Mouse (Mus musculus) T-helper 1 cell (primary cell): ENCODE measurements around the gene Tmem30b.

Experiments used
- in situ Hi-C: fragments of 300-600 bp; cut with MboI, MseI; formaldehyde crosslinking; loops from one replicate; pipeline ENCODE4 v1.15.1; 2025; ENCODE audit warnings: high pct_unique_total_duplicates

Tmem30b gene

DNA sequence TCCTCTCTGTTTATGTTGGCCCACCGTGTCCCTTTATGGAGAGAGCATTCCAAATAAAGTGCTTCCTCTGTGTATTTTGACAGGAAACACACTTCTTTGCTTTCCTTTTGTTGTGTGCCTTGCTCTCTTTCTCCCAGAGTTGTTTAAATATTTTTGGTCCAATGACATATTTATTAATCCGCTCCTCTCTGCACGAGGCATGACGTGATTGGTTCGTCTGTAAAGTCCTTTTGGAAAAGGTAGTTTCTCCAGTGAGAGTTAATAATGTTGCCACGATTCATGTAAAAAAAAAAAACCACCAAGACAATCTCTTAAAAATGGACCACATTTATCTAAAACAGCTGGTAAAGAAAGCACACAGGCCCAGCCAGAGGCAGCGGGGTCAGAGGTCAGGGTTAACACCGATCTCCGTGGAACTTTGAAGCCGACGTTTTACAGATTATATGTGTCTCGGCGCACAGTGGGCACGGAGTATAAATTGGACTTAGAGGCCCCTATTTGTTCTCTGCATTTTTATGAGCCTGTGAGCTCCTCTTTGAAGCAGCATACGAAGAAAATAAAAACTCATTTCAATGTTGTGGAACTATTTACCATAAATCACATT is 24.9 kb downstream of the Tmem30b start:
- in situ Hi-C loops: no loop called here

DNA sequence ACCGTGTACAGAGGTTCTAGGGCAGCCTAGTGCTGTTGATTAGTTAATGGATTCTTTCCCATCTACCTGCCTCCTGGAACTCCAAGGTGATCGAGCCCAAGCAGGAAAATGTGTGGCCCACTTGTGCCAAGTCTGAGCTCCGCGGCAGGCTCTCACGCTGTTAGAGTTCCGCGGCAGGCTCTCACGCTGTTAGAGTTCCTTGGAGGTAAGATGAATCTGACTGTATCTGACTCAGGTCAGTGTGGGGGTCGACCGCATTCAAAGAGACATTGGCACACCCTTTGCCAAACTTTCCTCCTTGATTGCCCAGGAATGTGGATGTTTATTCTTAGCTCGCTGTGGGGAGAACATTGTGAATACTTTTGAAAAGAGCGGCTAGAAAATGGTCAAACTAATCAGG is 28.4 kb downstream of the Tmem30b start:
- in situ Hi-C loops: loop anchor here (5.0 kb wide), 2 partner anchors 65 to 505 kb away; no protein-coding TSS in a partner anchor

DNA sequence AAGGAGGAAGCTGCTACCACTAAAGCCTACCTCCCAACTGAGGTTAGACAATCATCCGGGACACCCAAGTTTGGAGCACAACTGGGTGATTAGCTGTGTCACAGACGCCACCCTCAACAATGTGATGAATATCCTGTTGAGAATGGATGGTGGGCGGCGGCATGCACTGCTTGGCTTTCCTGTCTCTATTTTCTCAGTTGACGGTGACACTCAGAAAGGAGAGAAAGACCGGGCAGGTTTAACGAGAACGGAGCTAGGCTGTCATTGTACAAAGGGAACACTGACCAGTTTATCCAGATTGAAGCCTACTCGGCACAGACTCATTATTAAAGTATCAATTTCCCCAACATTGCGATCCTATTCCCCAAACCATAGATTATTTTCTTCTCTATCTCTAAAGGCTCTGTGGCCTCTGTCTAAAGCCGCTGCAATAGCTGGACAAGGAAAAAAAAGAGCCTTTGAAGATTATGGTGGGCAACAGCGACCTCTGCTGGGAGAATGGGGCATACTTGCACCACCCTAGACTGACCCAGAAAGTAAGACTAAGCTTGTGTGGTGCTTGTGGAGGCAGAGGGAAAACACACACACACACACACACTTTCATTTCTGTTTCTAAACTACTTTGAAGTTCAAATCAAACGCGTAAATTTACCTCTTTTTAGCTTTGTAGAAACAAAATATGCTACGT is 29.0 kb downstream of the Tmem30b start:
- in situ Hi-C loops: loop anchor here (5.0 kb wide), 2 partner anchors 65 to 505 kb away; no protein-coding TSS in a partner anchor

DNA sequence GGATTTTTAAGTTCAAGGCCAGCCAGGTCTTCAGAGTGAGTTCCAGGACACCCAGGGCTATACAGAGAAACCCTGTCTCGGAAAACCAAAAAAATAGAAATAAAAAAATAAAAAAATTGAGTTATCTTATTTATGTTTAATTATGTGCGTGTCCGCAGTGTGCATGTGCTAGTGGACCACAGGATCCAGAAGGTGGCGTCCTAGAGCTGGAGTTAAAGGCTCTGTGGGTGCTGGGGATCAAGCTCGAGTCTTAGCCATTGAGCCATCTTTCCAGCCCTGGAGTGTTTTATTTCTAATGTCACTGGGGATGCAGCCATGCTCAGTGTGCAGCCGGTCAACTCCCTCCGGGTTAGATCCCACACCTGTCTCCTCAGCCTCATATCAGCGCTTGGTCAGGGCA is 29.7 kb downstream of the Tmem30b start:
- in situ Hi-C loops: loop anchor here (5.0 kb wide), 2 partner anchors 64 to 504 kb away; no protein-coding TSS in a partner anchor

DNA sequence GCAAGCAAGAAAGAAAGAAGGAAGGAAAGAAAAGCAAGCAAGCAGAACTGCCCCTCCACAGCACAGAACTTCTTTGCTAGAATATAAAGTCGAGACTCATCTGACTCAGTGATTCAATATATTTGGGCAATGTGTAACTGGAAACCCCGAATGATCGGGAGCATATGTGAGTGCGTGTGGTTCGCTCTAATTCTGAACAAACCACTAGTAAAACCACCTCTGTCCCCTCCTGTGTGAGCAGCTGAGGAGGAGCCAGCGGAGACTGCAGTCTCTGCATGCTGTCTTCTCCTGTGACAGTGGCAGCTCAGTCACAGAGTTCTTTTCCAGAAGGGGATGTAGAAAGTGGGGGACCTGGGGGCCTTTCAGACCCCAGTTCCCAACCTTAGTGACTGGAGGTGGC is 31.5 kb downstream of the Tmem30b start:
- in situ Hi-C loops: loop anchor here (5.0 kb wide), 2 partner anchors 62 to 502 kb away; no protein-coding TSS in a partner anchor

DNA sequence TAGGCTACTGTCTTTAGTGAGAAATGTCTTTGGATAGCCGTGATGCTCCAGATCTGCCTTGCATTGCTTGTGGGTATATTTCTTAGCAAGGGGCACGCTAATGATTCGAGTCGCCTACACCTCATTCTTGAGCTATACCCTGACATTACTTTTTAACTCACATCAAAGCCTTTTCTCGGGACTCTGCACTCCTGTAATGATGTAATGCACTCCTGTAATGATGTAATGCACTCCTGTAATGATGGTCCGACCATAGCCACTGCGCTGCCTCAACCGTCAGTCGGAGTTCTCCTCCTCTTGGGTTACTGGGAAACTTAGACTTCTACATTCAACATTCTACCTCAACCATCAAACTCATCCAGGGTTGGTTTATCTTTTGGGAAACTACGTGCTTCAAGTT is 32.2 kb downstream of the Tmem30b start:
- in situ Hi-C loops: no loop called here

DNA sequence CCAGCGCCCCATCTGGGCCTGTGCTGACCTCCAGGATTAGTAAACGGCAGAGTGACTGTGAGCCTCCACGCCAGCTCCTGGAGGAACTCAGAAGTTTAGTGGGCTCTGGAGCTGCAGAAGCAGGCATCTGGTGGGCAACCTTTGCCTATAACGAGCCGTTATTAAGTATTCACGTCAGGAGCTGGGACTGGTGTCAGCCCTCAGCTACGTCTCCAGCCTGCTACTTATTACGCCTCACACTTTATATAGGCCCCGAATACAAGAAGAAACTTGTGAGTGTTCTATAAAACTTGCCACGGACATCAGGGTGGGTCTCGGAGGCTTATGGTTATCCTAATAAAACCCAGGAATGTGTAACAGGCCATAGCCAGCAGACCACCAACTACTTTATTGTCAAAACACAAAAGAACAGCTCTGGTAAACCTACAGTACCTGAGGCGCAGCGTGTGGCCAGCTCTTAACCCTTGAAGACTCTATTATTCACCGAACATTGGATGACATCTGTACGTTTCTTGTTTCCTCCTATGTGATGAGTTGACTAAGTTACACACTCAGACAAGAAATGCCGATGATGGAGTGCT is 34.6 kb downstream of the Tmem30b start:
- in situ Hi-C loops: no loop called here

DNA sequence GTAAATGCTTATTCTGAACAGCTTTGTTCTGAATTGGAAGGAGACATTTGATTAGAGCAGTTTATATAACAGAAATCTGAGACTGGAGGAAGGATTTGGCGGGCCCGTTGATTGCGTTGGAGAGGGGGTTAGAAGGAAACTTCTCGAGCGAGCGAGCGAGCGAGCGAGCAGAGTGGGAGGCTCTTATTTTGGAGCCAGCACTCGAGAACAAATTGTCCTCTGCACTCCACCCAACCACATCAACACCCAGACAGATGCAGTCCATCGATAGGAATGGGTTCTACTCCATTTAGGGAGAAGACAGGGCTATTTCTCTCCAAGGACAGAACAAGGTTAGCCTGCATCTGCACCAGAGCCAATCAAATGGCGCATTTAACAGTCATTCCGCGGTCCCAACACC is 39.1 kb downstream of the Tmem30b start:
- in situ Hi-C loops: loop anchor here (10.0 kb wide), 2 partner anchors 672 to 978 kb away; no protein-coding TSS in a partner anchor

DNA sequence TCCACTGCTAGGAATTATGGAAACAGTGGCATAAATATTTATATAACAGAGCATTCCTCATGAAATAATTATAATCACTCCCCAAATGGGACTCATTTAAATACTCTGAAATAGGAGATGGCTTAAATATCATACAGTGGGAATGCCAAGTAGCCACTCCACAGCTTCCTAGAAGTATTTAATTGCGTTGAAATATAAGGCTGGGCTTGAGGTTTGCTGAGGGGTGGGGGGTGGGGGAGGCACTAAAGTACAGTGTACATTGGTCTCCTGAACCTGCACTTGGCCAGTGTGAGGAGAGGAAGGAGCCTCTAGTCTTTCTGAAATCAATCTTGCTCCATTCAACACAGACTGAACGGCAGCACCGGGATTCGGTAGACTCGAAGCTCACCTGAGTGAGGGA is 39.5 kb downstream of the Tmem30b start:
- in situ Hi-C loops: loop anchor here (10.0 kb wide), 2 partner anchors 672 to 978 kb away; no protein-coding TSS in a partner anchor

DNA sequence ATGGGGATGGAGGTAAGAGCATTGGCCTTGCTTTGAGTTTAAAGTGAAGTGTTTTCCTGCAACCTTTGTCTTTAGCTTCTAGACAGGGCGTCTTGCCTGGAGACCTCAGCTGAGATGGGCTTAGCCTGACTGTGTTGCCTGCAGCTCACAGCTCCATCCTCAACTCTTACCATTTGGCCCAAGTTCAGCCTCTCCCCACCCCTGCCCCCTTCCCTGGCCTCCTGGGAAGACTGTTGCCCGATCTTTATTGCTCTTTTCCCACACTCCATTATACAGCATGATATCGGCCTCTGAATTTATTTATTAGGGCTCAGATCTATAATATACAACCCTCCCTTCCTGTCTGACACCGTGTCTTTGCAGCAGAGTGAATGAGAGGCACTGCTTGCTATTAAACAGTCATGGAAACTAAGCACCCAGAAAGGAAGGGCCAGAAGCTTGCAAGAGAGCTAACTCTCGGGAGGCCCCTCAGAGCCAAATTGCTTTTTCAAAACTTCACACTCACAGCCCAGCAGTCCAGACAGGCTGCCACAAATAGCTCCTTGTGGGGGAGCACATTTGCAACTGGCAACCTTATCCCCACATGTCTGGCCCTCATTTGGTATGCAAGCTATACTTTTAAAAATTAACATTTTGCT is 45.4 kb downstream of the Tmem30b start:
- in situ Hi-C loops: loop anchor here (10.0 kb wide), 2 partner anchors 666 to 984 kb away; no protein-coding TSS in a partner anchor

DNA sequence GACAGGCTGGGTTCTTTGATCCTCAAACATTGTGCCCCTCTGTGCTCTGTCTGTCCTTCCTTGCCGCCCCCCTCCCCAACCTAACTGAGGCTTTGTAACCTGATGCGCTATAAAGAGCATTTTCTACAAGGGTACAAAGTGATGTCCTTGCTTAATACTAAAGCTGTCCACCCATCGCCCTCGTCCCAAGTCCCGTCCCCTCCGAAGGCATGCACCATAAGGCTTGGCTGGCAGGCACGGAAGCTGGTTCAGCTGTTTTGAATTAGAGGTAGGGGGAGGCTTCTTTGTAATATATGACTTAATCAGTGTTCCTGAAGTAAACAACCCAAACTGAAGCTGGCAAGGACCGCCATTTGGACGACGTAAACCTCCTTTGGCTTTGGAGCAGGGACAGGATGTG is 51.0 kb downstream of the Tmem30b start:
- in situ Hi-C loops: no loop called here

DNA sequence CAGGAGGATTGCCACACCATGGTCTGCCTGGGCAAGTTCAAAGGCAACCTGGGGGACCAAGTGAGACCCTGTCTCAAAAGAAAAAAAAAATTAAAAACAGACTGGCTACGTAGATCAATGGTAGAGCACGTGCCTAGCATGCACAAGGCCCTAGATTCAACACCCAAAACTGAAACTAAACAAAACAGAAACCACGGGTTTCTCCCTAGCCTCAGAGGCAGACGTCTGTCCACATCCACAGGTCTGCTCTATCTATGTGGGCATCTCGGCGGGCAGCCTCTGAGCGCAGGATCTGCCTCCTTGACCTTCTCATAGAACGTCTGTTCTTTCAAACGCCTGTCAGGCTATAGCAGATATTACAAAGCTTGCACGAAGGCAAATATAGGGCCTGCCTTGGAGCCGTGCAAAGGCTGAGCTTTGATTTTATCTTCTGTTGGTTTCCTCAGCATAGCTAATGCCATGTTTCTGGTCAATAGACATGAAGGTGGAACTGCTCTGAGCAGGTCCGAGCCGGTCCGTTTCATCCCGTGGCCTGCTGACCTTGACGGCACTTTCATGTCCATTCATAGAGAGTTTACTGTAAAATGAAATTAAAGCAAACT is 52.2 kb downstream of the Tmem30b start:
- in situ Hi-C loops: no loop called here
